Comparison of ENCODE assay signal across 8 mouse cellular contexts in the genomic region with DNA sequence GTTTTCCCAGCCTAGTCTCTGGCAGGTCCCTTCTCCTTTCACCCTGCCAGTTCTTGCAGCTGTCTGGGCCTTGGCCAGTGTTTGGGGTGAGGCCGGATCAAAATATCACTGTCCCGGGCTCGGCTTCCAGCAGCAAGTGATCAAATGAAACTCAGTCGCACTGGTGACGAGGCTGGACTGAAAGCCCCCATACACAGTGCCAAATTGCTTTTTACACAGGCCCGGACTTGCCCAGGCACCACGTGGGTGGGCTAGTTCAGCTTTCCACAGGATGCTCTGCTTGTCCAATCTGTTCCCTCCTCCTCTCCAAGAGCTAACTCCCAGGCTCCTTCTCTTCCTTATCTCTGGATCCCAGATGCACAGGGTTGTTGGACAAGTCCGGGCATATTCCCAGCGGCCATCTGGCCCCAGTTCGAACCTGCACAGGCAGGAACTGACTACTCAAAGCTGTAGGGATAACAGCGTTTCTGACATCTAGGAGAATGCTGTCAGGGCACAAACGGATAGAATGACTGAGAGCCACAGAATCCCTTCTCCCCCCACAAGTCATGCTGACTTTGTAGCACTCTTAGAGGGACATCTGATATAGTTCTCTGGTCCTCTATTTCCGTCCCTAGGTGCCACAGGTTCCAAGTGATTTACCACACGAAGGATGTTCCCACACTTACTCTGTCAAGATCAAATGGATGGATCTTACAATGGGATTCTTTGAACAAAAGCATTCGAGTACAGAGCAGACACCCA. TPM values are rescaled to one million over a fixed set of nuclear protein-coding genes. Genes with fewer than 3 reads are reported as not detected.
DNase-seq lines count a peak whose midpoint lies in the region; ATAC-seq lines count a peak whose summit lies in the region.

No protein-coding gene starts in this region.

- no peaks in the 10 kb centered on the region for H3K9me3 ChIP-seq in forebrain, embryonic 15.5 days
- no peaks in the 10 kb centered on the region for H3K9me3 ChIP-seq in midbrain, embryonic 13.5 days

- no peak overlapping the region for H3K9ac ChIP-seq in forebrain, embryonic 15.5 days (replicated peaks)
- no peak overlapping the region; the same call in 1 of the 2 replicates for H3K9ac ChIP-seq in midbrain, embryonic 13.5 days (replicated peaks)

- 28% methylated on average over 15 of the region's 15 CpGs for WGBS in forebrain, embryonic 15.5 days
- WGBS in midbrain, embryonic 13.5 days, result 29% methylated on average over 15 of the region's 15 CpGs

- H3K27me3 ChIP-seq in forebrain, embryonic 15.5 days, result no peaks in the 10 kb centered on the region
- no peaks in the 10 kb centered on the region for H3K27me3 ChIP-seq in midbrain, embryonic 13.5 days

- no peak overlapping the region for H3K27ac ChIP-seq in forebrain, embryonic 15.5 days (replicated peaks)
- no peak overlapping the region for H3K27ac ChIP-seq in midbrain, embryonic 13.5 days

- peak overlapping the region; percentile 34 for H3K4me2 ChIP-seq in forebrain, embryonic 15.5 days (replicated peaks)
- peak overlapping the region; percentile 49 for H3K4me2 ChIP-seq in midbrain, embryonic 13.5 days (replicated peaks)

- intact Hi-C loops in heart, postnatal 36 days (cut with DNase I), result loop anchor here (2.0 to 5.0 kb wide), 2 partner anchors 22 to 56 kb away; no protein-coding TSS in a partner anchor

- ATAC-seq in forebrain, embryonic 15.5 days (replicated peaks), result peak; percentile 91
- peak; percentile 90 for ATAC-seq in midbrain, embryonic 13.5 days

- H3K36me3 ChIP-seq in forebrain, embryonic 15.5 days, result no peaks in the 10 kb centered on the region
- no peaks in the 10 kb centered on the region for H3K36me3 ChIP-seq in midbrain, embryonic 13.5 days

- H3K4me1 ChIP-seq in forebrain, embryonic 15.5 days, result no peaks in the 10 kb centered on the region
- H3K4me1 ChIP-seq in midbrain, embryonic 13.5 days (replicated peaks), result no peaks in the 10 kb centered on the region

- DNase-seq in 416B (ENCODE audit: low read depth), result peak; percentile 60
- peak; percentile 3 to 22 for DNase-seq in adrenal gland, adult 18-20 months (ENCODE audit: low spot score in 2 of 2)
- peak; percentile 77 to 78 for DNase-seq in heart, postnatal 36 days
- DNase-seq in layer of hippocampus, postnatal 10 days (ENCODE audit: low spot score in 2 of 2), result peak; percentile 13 to 17
- peak; percentile 29 for DNase-seq in urinary bladder, postnatal 25 days (ENCODE audit: low spot score)
- no peak for DNase-seq in frontal cortex, postnatal 25 days (ENCODE audit: low spot score in 2 of 2)

- H3K4me3 ChIP-seq in forebrain, embryonic 15.5 days, result peak overlapping the region; percentile 19
- peak overlapping the region; percentile 32 for H3K4me3 ChIP-seq in midbrain, embryonic 13.5 days (replicated peaks)

RNA-seq across cellular contexts. Expression of a gene that starts 0.5 kb away (rescaled TPM):
- total RNA-seq in adrenal gland, adult 18-20 months (2021), result 1 to 10 TPM; 1.9 to 2.0 TPM
- polyA plus RNA-seq in forebrain, embryonic 15.5 days (2015; fragmentation: Nextera tagmentation; extraction: Ambion mirVana), result 1.2 and 1.8 TPM in 2 replicates
- 1 to 10 TPM; 3.3 to 3.6 TPM for total RNA-seq in heart, postnatal 36 days (2021)
- 1 to 10 TPM in 1 of 2 experiments, under 1 TPM in 1; 0.73 to 1.3 TPM for total RNA-seq in layer of hippocampus, postnatal 10 days (2021)
- 0.89 and 1.0 TPM in 2 replicates for polyA plus RNA-seq in midbrain, embryonic 13.5 days (2015; fragmentation: Nextera tagmentation; extraction: Ambion mirVana)

Comparison
In these comparisons a context has a peak if more than half of its experiments do, and no peak if none do; other contexts are left out.
1. DNase-seq: peak in 416B (single experiment), adrenal gland, adult 18-20 months (2 of 2), heart, postnatal 36 days (2 of 2), layer of hippocampus, postnatal 10 days (2 of 2) and urinary bladder, postnatal 25 days (single experiment); none in frontal cortex, postnatal 25 days (0 of 2).